Mouse (Mus musculus) lung, adult 2 months (tissue): ENCODE measurements at regions not wholly inside any gene's neighbourhood (a gene's known extent, or its start where the extent isn't known, plus 50 kb on each side); places are given as distances from the start of the nearest gene placed in this dataset.

Source experiments
- CTCF ChIP-seq: fragments of 200-500 bp; IDR thresholded peaks from 2 replicates; pipeline ENCODE4 v1.5.1; 2011; ENCODE audit warnings: mild to moderate bottlenecking, low read length, control low read depth; ENCODE audit not compliant: insufficient read depth
- POLR2A ChIP-seq: fragments of 200-500 bp; IDR thresholded peaks from 2 replicates; pipeline ENCODE4 v1.6.1; 2011; ENCODE audit warnings: low read depth, mild to moderate bottlenecking, control low read depth, low read length, borderline replicate concordance; ENCODE audit errors: extremely low read depth

GRCm38 (mm10) chr12:71769302-71769701 is 61.6 kb upstream of the Daam1 start:
- TF ChIP-seq CTCF (no peak), POLR2A (no peak)
